Mouse (Mus musculus) retina, embryonic 14.5 days (tissue): Measurements from ENCODE around the gene Hps1.
"Not testable (repeated sequence)": the region's sequence is repeated elsewhere in the genome, so short reads cannot be mapped to it uniquely, and the experiment has no call there.

Experiments used
- DNase-seq: peaks from one replicate; pipeline ENCODE4 v3.0.0-alpha.2; 2015; ENCODE audit warnings: low spot score

The Hps1 gene

GRCm38 (mm10) chr19:42779531-42780155 is at the start of gene Hps1:
TSS of gene Hps1 (minus strand) at chr19:42779978.
- peak; percentile 85 for DNase-seq

DNA sequence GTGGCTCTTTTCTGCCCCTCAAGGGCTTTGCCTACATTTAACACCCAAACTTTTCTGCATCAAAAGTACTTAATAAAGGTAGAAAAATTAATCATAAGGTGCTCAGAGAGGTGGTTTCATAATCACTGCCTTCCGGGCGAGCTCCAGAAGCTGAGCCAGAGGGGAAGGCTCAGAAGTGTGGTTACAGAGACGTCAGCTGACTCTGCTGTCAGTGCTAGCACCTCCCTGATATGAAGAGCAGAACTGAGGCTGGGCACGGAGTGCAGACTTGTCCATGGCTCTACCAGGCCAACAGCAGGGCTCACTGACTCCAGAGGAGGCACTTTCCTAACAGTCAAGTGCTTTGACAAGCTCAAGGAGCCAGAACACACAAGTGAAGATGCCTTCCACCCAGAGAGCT is 49.4 kb upstream of the Hps1 start:
- DNase-seq = no peak

- DNase-seq = no peak
Observed at GRCm38 (mm10) chr19:42827843-42828242, 48.1 kb upstream of the Hps1 start.

DNA sequence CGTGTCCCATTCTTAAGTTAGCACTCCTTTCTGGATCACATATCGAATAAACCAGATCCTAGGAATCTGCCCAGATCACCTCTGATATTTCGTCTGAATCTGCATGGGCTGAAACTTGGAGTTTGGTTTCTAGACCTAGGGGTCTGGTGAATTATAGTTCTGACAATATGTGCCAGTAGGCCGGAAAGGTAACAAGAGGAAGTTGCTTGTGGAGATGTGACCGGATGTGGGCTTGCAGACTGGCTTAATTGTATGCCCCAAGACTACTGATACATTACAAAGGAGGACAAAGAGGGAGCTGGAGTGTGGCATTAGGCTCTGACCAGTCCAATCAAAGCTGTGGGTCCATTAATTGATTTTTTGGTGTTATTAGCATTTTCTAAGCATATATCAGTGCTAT is 40.3 kb upstream of the Hps1 start:
- no peak for DNase-seq

DNA sequence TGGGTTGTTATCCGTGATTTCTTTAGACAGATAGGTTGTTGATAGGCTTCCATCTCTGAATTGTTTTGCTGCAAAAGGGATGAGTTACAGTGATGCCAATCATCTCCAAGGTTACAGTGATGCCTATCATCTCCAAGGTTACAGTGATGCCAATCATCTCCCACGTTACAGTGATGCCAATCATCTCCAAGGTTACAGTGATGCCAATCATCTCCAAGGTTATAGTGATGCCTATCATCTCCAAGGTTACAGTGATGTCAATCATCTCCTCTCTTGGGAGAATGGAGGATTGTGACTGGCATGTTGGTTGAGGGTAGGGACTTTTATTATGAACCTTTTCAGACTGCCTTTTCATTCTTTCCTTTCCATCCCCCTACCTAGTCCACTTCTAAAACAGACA is 38.0 kb upstream of the Hps1 start:
- no peak for DNase-seq

DNA sequence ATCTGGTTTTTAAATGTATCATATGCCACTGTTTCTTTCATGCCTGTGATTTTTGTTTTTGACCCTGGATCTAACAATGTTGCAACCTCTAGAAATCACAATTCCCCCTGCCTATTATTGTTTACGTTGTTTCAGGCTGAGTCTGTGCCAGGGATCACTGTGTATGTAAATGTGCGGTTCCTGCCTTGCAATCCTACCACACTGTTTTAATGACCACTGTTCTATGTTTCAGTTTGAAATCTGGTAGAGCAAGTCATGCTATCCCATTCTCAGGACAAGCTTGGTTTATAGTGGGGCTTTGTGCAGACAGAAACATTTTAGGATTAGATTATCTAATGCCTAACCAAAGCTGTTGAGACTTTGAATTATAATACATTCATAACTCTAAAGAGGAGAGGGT is 36.5 kb upstream of the Hps1 start:
- no peak for DNase-seq

DNA sequence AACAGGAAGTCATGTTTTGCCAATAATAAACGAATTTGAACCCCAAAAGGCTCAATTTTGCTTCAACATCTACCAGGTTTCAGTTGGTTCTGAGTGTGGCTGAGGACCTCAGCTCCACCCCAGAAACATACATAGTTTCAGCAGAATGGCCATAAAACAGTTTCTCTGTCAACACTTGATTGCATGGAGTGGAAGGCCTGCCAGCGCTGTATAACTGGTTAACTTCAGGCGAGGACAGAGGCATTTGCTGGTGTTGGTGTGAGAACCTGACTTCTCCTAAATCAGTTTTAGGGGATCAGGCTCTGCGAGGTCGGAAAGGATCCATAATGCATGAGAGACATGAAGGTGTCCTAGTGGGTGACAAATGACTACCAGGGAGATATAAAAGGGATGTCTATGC is 30.4 kb upstream of the Hps1 start:
- DNase-seq = no peak

GRCm38 (mm10) chr19:42809491-42809890 is 29.7 kb upstream of the Hps1 start:
- no peak for DNase-seq

GRCm38 (mm10) chr19:42797866-42798265 is 18.1 kb upstream of the Hps1 start:
- DNase-seq = no peak

- DNase-seq = no peak
Observed at GRCm38 (mm10) chr19:42795801-42796200, 16.0 kb upstream of the Hps1 start.

DNA sequence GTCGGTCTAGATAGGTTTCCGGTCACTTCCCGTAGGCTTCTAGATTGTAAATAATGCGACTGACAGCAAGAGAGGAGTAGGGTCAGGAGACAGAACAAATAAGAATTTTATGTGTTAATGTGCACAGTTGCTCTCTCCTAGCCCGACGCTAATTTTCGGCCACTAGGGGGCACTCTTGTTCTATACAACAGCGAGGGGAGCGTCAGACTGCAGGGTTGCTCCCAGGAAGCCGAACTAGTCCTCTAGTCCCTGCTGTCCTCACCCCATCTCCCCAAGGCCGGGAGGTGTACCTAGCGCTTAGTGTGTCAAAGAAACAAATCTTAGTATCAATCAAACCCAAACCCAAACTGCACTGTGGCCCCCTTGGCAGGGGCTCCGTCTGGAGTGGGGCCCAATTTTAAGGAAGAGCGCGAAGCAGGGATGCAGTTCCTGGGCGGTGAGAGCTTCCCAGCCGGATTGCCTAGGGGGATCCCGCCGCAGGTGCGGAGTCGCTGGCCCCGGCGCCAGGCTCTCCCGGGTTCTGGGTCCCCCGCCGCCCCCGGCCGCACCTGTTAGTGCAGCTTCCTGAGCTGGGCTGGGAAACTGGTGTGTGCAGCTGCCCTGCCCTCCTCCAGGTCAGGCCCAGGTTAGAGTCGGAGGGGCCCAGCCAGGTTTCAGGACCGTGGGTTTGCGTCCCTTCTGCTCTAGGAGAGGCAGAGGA is 15.3 kb upstream of the Hps1 start:
- DNase-seq = peak; percentile 97

- DNase-seq = no peak
Observed at GRCm38 (mm10) chr19:42788311-42788710, 8.5 kb upstream of the Hps1 start.

- no peak for DNase-seq
Observed at GRCm38 (mm10) chr19:42785562-42786220, 5.9 kb upstream of the Hps1 start.

DNA sequence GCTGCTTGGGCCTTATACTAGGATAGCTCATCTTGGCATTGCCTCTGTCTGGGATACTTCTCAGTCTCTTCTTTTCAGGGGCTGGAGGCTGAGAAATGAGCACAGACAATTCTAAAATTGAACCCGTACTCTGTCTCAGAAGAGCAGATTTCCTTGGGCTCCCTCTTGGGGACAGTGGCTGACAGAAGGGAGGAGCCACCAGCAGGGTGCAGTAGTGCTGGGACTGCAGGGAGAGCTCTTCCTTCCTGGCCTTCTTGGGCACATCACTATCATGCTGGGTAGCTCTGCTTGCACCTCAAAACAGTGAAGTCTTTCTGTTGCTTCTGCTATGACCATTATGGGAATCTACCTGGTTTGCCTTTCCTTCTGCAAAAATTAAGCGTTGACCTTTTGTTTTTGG is 5.4 kb upstream of the Hps1 start:
- peak; percentile 41 for DNase-seq

- not testable (repeated sequence) for DNase-seq
Observed at GRCm38 (mm10) chr19:42780156-42780538, 369 bp upstream of the Hps1 start.

- peak; percentile 58 for DNase-seq
Observed at GRCm38 (mm10) chr19:42777801-42778200, 2.0 kb downstream of the Hps1 start.

- DNase-seq = peak; percentile 52
Observed at GRCm38 (mm10) chr19:42776813-42777212, 3.0 kb downstream of the Hps1 start.

GRCm38 (mm10) chr19:42770141-42770872 is 9.5 kb downstream of the Hps1 start:
- no peak for DNase-seq

GRCm38 (mm10) chr19:42769648-42770047 is 10.1 kb downstream of the Hps1 start:
- no peak for DNase-seq

GRCm38 (mm10) chr19:42767361-42767760 is 12.4 kb downstream of the Hps1 start:
- no peak for DNase-seq

DNA sequence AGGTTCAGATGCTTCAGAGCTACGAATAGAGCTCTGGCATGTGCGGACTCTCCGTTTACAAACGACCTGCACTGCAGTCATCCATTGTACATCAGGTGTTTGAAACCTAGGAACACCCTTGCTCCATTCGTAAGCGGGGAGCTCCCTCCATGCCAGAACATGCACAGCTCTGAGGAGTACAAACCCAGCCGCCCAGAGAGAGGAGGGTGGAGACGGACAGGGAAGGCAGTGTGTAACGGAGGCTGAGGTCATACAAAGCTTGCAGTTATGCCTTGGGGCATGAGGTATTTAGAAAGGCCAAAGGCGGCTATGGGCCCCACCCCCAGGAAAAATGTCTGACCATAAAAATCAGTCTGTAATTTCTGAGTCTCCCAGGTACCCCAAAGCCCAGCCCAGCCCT is 15.4 kb downstream of the Hps1 start:
- no peak for DNase-seq

GRCm38 (mm10) chr19:42756671-42757070 is 23.1 kb downstream of the Hps1 start:
- DNase-seq = no peak
